Mouse (Mus musculus) erythroblast, embryonic 14.5 days (primary cell): Measurements from ENCODE around the gene Naa20. TPM values are rescaled to one million over a fixed set of nuclear protein-coding genes. Genes with fewer than 3 reads are reported as not detected.
"Not testable (repeated sequence)": the region's sequence is repeated elsewhere in the genome, so short reads cannot be mapped to it uniquely, and the experiment has no call there.

Experiments
- H3K27me3 ChIP-seq: 2 replicates; pipeline ENCODE4 v1.6.1; 2012; ENCODE audit warnings: inconsistent platforms; ENCODE audit not compliant: control insufficient read depth
- H3K36me3 ChIP-seq: 2 replicates; pipeline ENCODE4 v1.6.1; 2012; ENCODE audit warnings: mild to moderate bottlenecking, inconsistent platforms; ENCODE audit not compliant: control insufficient read depth
- H3K4me1 ChIP-seq: 2 replicates; pipeline ENCODE4 v1.6.1; 2012; ENCODE audit warnings: inconsistent platforms; ENCODE audit not compliant: control insufficient read depth
- H3K4me3 ChIP-seq: replicated peaks from 2 replicates; pipeline ENCODE3; 2012; ENCODE audit warnings: moderate library complexity, mild to moderate bottlenecking, inconsistent platforms
- H3K9me3 ChIP-seq: 2 replicates; pipeline ENCODE4 v1.6.1; 2012; ENCODE audit warnings: low read length, inconsistent platforms, mixed read lengths; ENCODE audit not compliant: control insufficient read depth
- GATA1 ChIP-seq: IDR thresholded peaks from 2 replicates; pipeline ENCODE4 v1.6.1; 2012; ENCODE audit warnings: low read length, inconsistent platforms, mixed read lengths
- TAL1 ChIP-seq: IDR thresholded peaks from 3 replicates; pipeline ENCODE4 v1.6.1; 2012; ENCODE audit warnings: low read length, inconsistent platforms, mixed read lengths
- polyA plus RNA-seq: library from polyadenylated mRNA; stranded (reverse); fragments of >175 nt; gene quantifications from 2 replicates; pipeline ENCODE4 v1.2.3, GENCODE M21; 2012

The Naa20 gene
- polyA plus RNA-seq, 1 experiment, result 3.2 TPM

GRCm38 (mm10) chr2:145903061-145903901, 1.4 kb downstream of the Naa20 start:
- H3K4me1 ChIP-seq, result peaks cover 17% of the 10 kb centered on the region
- no peaks in the 10 kb centered on the region for H3K27me3 ChIP-seq
- H3K4me3 ChIP-seq, result peak overlapping the region; percentile 95
- H3K36me3 ChIP-seq, result peaks cover 18% of the 10 kb centered on the region
- no peaks in the 10 kb centered on the region for H3K9me3 ChIP-seq
- no peak for TF ChIP-seq TAL1
- TF ChIP-seq GATA1, result no peak

- H3K27me3 ChIP-seq, result no peaks in the 10 kb centered on the region
- peak overlapping the region; percentile 95 for H3K4me3 ChIP-seq
- TF ChIP-seq GATA1, result no peak
- TF ChIP-seq TAL1, result no peak
- H3K9me3 ChIP-seq, result no peaks in the 10 kb centered on the region
- peaks cover 24% of the 10 kb centered on the region for H3K36me3 ChIP-seq
- H3K4me1 ChIP-seq, result peaks cover 17% of the 10 kb centered on the region
These were observed 2.2 kb downstream of the Naa20 start for GRCm38 (mm10) chr2:145903983-145904616.

DNA sequence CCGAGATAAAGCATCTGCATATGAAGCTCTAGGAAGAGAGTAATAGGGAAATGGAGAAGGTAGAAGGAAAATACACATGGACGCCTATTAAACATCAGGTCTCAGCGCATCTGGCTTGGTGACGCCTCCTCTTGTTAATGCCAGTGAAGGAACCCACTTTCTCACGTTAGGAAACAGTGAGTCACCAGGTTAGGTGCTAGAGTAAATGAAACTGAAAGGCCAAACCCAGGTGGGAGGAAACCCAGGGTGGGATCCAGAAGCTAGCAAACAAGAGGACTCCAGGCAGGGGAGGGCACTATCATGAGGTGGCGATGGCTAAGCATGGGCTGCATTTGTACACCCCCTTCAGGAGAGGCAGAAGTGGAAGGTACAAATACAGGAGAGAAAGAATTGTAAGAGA, 3.3 kb downstream of the Naa20 start:
- Histone ChIP-seq H3K27me3 (no peaks in the 10 kb centered on the region), H3K4me1 (peaks cover 17% of the 10 kb centered on the region), H3K36me3 (peaks cover 33% of the 10 kb centered on the region), H3K9me3 (no peaks in the 10 kb centered on the region), H3K4me3 (no peak overlapping the region)
- TF ChIP-seq TAL1 (no peak), GATA1 (no peak)

GRCm38 (mm10) chr2:145905884-145906283, 4.0 kb downstream of the Naa20 start:
- Histone ChIP-seq H3K4me1 (peaks cover 17% of the 10 kb centered on the region), H3K36me3 (peaks cover 40% of the 10 kb centered on the region)
- not testable (repeated sequence) for H3K4me3 ChIP-seq, H3K9me3 ChIP-seq, H3K27me3 ChIP-seq

GRCm38 (mm10) chr2:145920941-145921650, 19.2 kb downstream of the Naa20 start:
- peaks cover 94% of the 10 kb centered on the region for H3K36me3 ChIP-seq

GRCm38 (mm10) chr2:145934339-145935231, 32.7 kb downstream of the Naa20 start, which contains the start of the genes Cfap61 and Crnkl1:
Cfap61 (plus strand) TSS chr2:145934784.
Crnkl1 (minus strand) TSS chr2:145935014.
- Histone ChIP-seq H3K4me1 (peaks cover 16% of the 10 kb centered on the region), H3K9me3 (no peaks in the 10 kb centered on the region), H3K36me3 (peaks cover 30% of the 10 kb centered on the region), H3K27me3 (no peaks in the 10 kb centered on the region; the same call in 1 of the 2 replicates), H3K4me3 (peak within 1 kb of the TSS; percentile 100)
- TF ChIP-seq TAL1, result no peak
- no peak for TF ChIP-seq GATA1

More at GRCm38 (mm10) chr2:145920941-145921650, 19.2 kb downstream of the Naa20 start:
- no peak overlapping the region for H3K4me3 ChIP-seq
- no peaks in the 10 kb centered on the region for H3K27me3 ChIP-seq
- no peaks in the 10 kb centered on the region for H3K4me1 ChIP-seq
- no peaks in the 10 kb centered on the region for H3K9me3 ChIP-seq
- no peak for TF ChIP-seq GATA1
- no peak for TF ChIP-seq TAL1

GRCm38 (mm10) chr2:145936975-145937374, 35.1 kb downstream of the Naa20 start:
- TF ChIP-seq GATA1 (no peak), TAL1 (no peak)
- Histone ChIP-seq H3K4me1 (peaks cover 16% of the 10 kb centered on the region), H3K9me3 (no peaks in the 10 kb centered on the region), H3K27me3 (no peaks in the 10 kb centered on the region; the same call in none of the 2 replicates), H3K4me3 (no peak overlapping the region), H3K36me3 (peaks cover 8% of the 10 kb centered on the region)

DNA sequence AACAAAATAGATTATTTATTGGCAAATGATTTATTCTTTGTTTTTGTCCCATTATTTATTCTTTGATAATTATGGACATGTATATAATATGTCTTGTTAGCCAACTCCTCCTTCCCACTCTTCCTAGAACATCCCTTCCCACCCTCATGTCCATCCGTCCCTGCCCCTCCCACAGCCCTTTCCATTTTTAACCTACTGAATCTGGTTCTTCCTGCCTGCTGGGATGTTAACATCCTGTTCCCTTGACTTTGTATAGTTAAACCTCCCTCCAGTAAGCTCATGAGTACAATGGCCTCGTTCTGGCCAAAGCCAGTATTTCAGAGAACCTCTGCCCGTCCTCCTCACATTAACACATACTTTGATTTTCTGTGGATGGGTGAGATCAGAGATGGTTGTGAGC, 39.5 kb downstream of the Naa20 start:
- H3K27me3 ChIP-seq, result no peaks in the 10 kb centered on the region; the same call in none of the 2 replicates
- no peaks in the 10 kb centered on the region for H3K9me3 ChIP-seq
- no peak overlapping the region for H3K4me3 ChIP-seq
- no peak for TF ChIP-seq GATA1
- TF ChIP-seq TAL1, result no peak
- H3K4me1 ChIP-seq, result no peaks in the 10 kb centered on the region
- H3K36me3 ChIP-seq, result no peaks in the 10 kb centered on the region
